In genomic region chr5:142502414-142502813, GRCm38 (mm10) we compare ENCODE assay signal across 8 mouse cellular contexts. TPM values are rescaled to one million over a fixed set of nuclear protein-coding genes. Genes with fewer than 3 reads are reported as not detected.
A peak's percentile ranks its signal among the peaks of the same experiment; 100 is the strongest.
DNase-seq lines count a peak whose midpoint lies in the region; ATAC-seq and TF ChIP-seq lines count a peak whose summit lies in the region.

No protein-coding gene starts in this region.

- H3K9me3 ChIP-seq in embryonic facial prominence, embryonic 12.5 days: no peaks in the 10 kb centered on the region
- H3K9me3 ChIP-seq in midbrain, embryonic 12.5 days: no peaks in the 10 kb centered on the region

- peak; percentile 53 to 59 for DNase-seq in urinary bladder, adult 18-20 months (ENCODE audit: low spot score in 2 of 2)
- no peak for DNase-seq in urinary bladder, postnatal 10 days (ENCODE audit: low spot score)
- DNase-seq in heart, adult 18-20 months: peak; percentile 84 to 86
- peak; percentile 79 for DNase-seq in kidney, adult 18-20 months
- DNase-seq in left cerebral cortex, postnatal 4 days: peak; percentile 89

- 5% methylated on average over 3 of the region's 3 CpGs for WGBS in embryonic facial prominence, embryonic 12.5 days
- 13% methylated on average over 3 of the region's 3 CpGs for WGBS in midbrain, embryonic 12.5 days
- WGBS in small intestine, adult 2 months: 2% methylated on average over 3 of the region's 3 CpGs

- H3K4me1 ChIP-seq in embryonic facial prominence, embryonic 12.5 days: peaks cover 12% of the 10 kb centered on the region; the same call in 1 of the 2 replicates
- no peaks in the 10 kb centered on the region for H3K4me1 ChIP-seq in midbrain, embryonic 12.5 days
- no peaks in the 10 kb centered on the region; the same call in 1 of the 2 replicates for H3K4me1 ChIP-seq in small intestine, adult 2 months (ENCODE audit: control insufficient read depth, insufficient read depth, insufficient read length, low read length)

- no peak overlapping the region for H3K27ac ChIP-seq in embryonic facial prominence, embryonic 12.5 days
- no peak overlapping the region for H3K27ac ChIP-seq in midbrain, embryonic 12.5 days (replicated peaks)
- no peak overlapping the region for H3K27ac ChIP-seq in small intestine, adult 2 months (ENCODE audit: insufficient read depth, low read depth, low read length)

- TF ChIP-seq POLR2A in small intestine, adult 2 months (IDR thresholded peaks at IDR 0.05; ENCODE audit: low read depth, low read length): no peak

- peak; percentile 68; the same call in 1 of the 2 replicates for TF ChIP-seq CTCF in small intestine, adult 2 months (IDR thresholded peaks at IDR 0.05; ENCODE audit: extremely low read depth, insufficient read length, insufficient replicate concordance, low read depth, low read length)

- intact Hi-C loops in left cerebral cortex, postnatal 4 days (cut with DNase I): loop anchor here (2.0 to 10.0 kb wide), 3 partner anchors 48 to 212 kb away; partner anchors contain the start of gene Radil

- H3K36me3 ChIP-seq in embryonic facial prominence, embryonic 12.5 days: no peaks in the 10 kb centered on the region
- no peaks in the 10 kb centered on the region for H3K36me3 ChIP-seq in midbrain, embryonic 12.5 days
- no peaks in the 10 kb centered on the region for H3K36me3 ChIP-seq in small intestine, adult 2 months (ENCODE audit: control insufficient read depth, insufficient read depth, low read length)

- ATAC-seq in embryonic facial prominence, embryonic 12.5 days (ENCODE audit: insufficient number of reproducible peaks, insufficient read depth, low FRiP score, low TSS enrichment): 0 out of 2 replicates have a peak, but pooled peaks have one; percentile 23
- ATAC-seq in midbrain, embryonic 12.5 days (ENCODE audit: low FRiP score, low read depth): peak; percentile 70; the same call in 1 of the 2 replicates

- no peak overlapping the region for H3K9ac ChIP-seq in embryonic facial prominence, embryonic 12.5 days
- H3K9ac ChIP-seq in midbrain, embryonic 12.5 days (replicated peaks): no peak overlapping the region

- H3K4me2 ChIP-seq in embryonic facial prominence, embryonic 12.5 days (replicated peaks): no peak overlapping the region
- no peak overlapping the region for H3K4me2 ChIP-seq in midbrain, embryonic 12.5 days (replicated peaks)

- H3K27me3 ChIP-seq in embryonic facial prominence, embryonic 12.5 days: no peaks in the 10 kb centered on the region
- 0 out of 2 replicates have a peak, but pooled peaks cover 8% of the 10 kb centered on the region for H3K27me3 ChIP-seq in midbrain, embryonic 12.5 days
- no peaks in the 10 kb centered on the region for H3K27me3 ChIP-seq in small intestine, adult 2 months (ENCODE audit: control insufficient read depth, insufficient read depth, low read length)

- no peak overlapping the region for H3K4me3 ChIP-seq in embryonic facial prominence, embryonic 12.5 days
- no peak overlapping the region for H3K4me3 ChIP-seq in midbrain, embryonic 12.5 days
- no peak overlapping the region for H3K4me3 ChIP-seq in small intestine, adult 2 months (ENCODE audit: low read depth, low read length)

RNA-seq across cellular contexts. Expression of gene Papolb, which starts 27.5 kb away (rescaled TPM):
- polyA plus RNA-seq in embryonic facial prominence, embryonic 12.5 days (2016; fragmentation: Nextera tagmentation; extraction: Ambion mirVana): 0.17 and 0.36 TPM in 2 replicates
- total RNA-seq in heart, adult 18-20 months (2021): under 1 TPM in 1 of 2 experiments, not detected in 1; 0.15 TPM
- total RNA-seq in left cerebral cortex, postnatal 4 days (2021): 1 to 10 TPM; 1.5 to 1.9 TPM
- polyA plus RNA-seq in midbrain, embryonic 12.5 days (2016; fragmentation: Nextera tagmentation; extraction: Ambion mirVana): 0.29 TPM in 2 replicates
- not detected in 2 replicates for polyA plus RNA-seq in small intestine, adult 2 months (2012; rRNA removed)

RNA-seq across cellular contexts. Expression of gene Ap5z1, which starts 38.7 kb away (rescaled TPM):
- 10.8 and 12.4 TPM in 2 replicates for polyA plus RNA-seq in embryonic facial prominence, embryonic 12.5 days (2016; fragmentation: Nextera tagmentation; extraction: Ambion mirVana)
- total RNA-seq in heart, adult 18-20 months (2021): 1 to 10 TPM; 5.0 to 6.0 TPM
- 10 to 100 TPM; 21.9 to 23.2 TPM for total RNA-seq in left cerebral cortex, postnatal 4 days (2021)
- 14.4 and 14.5 TPM in 2 replicates for polyA plus RNA-seq in midbrain, embryonic 12.5 days (2016; fragmentation: Nextera tagmentation; extraction: Ambion mirVana)
- 15.0 and 37.6 TPM in 2 replicates for polyA plus RNA-seq in small intestine, adult 2 months (2012; rRNA removed)

RNA-seq across cellular contexts. Expression of gene Radil, which starts 48.5 kb away (rescaled TPM):
- polyA plus RNA-seq in embryonic facial prominence, embryonic 12.5 days (2016; fragmentation: Nextera tagmentation; extraction: Ambion mirVana): 6.4 and 6.9 TPM in 2 replicates
- 1 to 10 TPM; 1.4 to 2.1 TPM for total RNA-seq in heart, adult 18-20 months (2021)
- 10 to 100 TPM; 24.0 to 27.9 TPM for total RNA-seq in left cerebral cortex, postnatal 4 days (2021)
- 5.2 and 8.3 TPM in 2 replicates for polyA plus RNA-seq in midbrain, embryonic 12.5 days (2016; fragmentation: Nextera tagmentation; extraction: Ambion mirVana)
- 0.82 and 0.98 TPM in 2 replicates for polyA plus RNA-seq in small intestine, adult 2 months (2012; rRNA removed)
